Mouse (Mus musculus) embryonic facial prominence, embryonic 15.5 days (tissue): ENCODE measurements around the gene Ss18l1. TPM values are rescaled to one million over a fixed set of nuclear protein-coding genes. Genes with fewer than 3 reads are reported as not detected.
A peak's percentile ranks its signal among the peaks of the same experiment; 100 is the strongest.

ENCODE experiments used
- ATAC-seq: fragments of 200-750 bp; cut with Nextera tagmentation; 2 replicates; pipeline ENCODE4 v1.8.0; 2017; ENCODE audit warnings: low read depth, moderate TSS enrichment; ENCODE audit not compliant: insufficient number of reproducible peaks, low FRiP score, low TSS enrichment
- H3K27ac ChIP-seq: fragments of 300-500 bp; sonication (generic); replicated peaks from 2 replicates; pipeline ENCODE4 v1.5.1; 2015; ENCODE audit warnings: mild to moderate bottlenecking, inconsistent platforms
- H3K27me3 ChIP-seq: fragments of 300-500 bp; sonication (generic); 2 replicates; pipeline ENCODE4 v1.6.1; 2015; ENCODE audit warnings: inconsistent platforms
- H3K36me3 ChIP-seq: fragments of 300-500 bp; sonication (generic); 2 replicates; pipeline ENCODE4 v1.6.1; 2015; ENCODE audit warnings: mild to moderate bottlenecking, inconsistent platforms
- H3K4me1 ChIP-seq: fragments of 300-500 bp; sonication (generic); 2 replicates; pipeline ENCODE4 v1.6.1; 2015; ENCODE audit warnings: inconsistent platforms
- H3K4me2 ChIP-seq: fragments of 300-500 bp; sonication (generic); replicated peaks from 2 replicates; pipeline ENCODE4 v1.6.1; 2015; ENCODE audit warnings: mild to moderate bottlenecking, inconsistent platforms
- H3K4me3 ChIP-seq: fragments of 300-500 bp; sonication (generic); replicated peaks from 2 replicates; pipeline ENCODE4 v1.5.1; 2015; ENCODE audit warnings: mild to moderate bottlenecking, inconsistent platforms
- H3K9ac ChIP-seq: fragments of 300-500 bp; sonication (generic); 2 replicates; pipeline ENCODE4 v1.6.1; 2015; ENCODE audit warnings: inconsistent platforms
- H3K9me3 ChIP-seq: fragments of 300-500 bp; sonication (generic); replicated peaks from 2 replicates; pipeline ENCODE4 v1.6.1; 2016; ENCODE audit warnings: inconsistent platforms
- WGBS: fragments of 180-500 bp; shearing (Covaris S2); methylation state at CpG from one replicate; pipeline ENCODE4 v1.1.7; 2015; 5-methylcytosine and 5-hydroxymethylcytosine counted together
- polyA plus RNA-seq: library from polyadenylated mRNA; unstranded; fragments of >200 nt; fragmentation: Nextera tagmentation; extraction: Ambion mirVana; gene quantifications from 2 replicates; pipeline ENCODE4 v1.2.1, GENCODE M21; 2015

Gene Ss18l1
- 5.2 and 6.1 TPM in 2 replicates for polyA plus RNA-seq

GRCm38 (mm10) chr2:180042256-180042857, at the start of gene Ss18l1, which contains the start of gene Psma7:
Gene Ss18l1, plus strand, starts transcription at chr2:180042509.
Gene Psma7, minus strand, starts transcription at chr2:180042433.
- H3K4me3 ChIP-seq = peak within 1 kb of the TSS; percentile 99
- H3K4me2 ChIP-seq = peak within 1 kb of the TSS; percentile 91
- H3K4me1 ChIP-seq = peaks cover 40% of the 10 kb centered on the region
- H3K27me3 ChIP-seq = no peaks in the 10 kb centered on the region
- WGBS = under 1% methylated on average over 76 of the region's 78 CpGs
- ATAC-seq = peak; percentile 96
- H3K9me3 ChIP-seq = no peaks in the 10 kb centered on the region
- peak within 1 kb of the TSS; percentile 78 for H3K9ac ChIP-seq
- peak within 1 kb of the TSS; percentile 91 for H3K27ac ChIP-seq
- peaks cover 18% of the 10 kb centered on the region for H3K36me3 ChIP-seq

DNA sequence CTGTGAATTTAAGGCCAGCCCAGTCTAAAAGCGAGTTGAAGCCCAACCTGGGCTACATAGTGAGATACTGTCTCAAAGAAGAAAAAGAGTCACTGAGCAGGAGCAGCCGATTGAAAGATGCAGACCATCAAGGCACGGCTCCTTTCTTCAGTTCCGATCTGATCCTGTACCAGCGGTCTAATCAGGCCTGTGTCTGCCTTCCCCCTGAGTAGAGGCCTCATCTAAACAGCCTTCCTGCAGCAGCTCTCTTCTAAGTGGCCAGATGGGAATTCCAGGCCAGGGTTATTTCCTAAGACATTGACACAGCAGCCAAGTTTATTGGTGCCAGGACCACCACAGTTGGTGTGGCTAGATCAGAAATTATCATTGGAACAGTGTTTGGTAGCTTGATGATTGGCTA, 49.2 kb upstream of the Ss18l1 start:
- no peak for ATAC-seq
- no peak overlapping the region for H3K4me2 ChIP-seq

GRCm38 (mm10) chr2:179998431-179998830, 43.9 kb upstream of the Ss18l1 start:
- Histone ChIP-seq H3K9me3 (no peaks in the 10 kb centered on the region), H3K4me1 (no peaks in the 10 kb centered on the region), H3K9ac (no peak overlapping the region), H3K27me3 (no peaks in the 10 kb centered on the region), H3K4me3 (no peak overlapping the region), H3K4me2 (no peak overlapping the region), H3K36me3 (no peaks in the 10 kb centered on the region), H3K27ac (no peak overlapping the region)
- ATAC-seq = no peak
- 64% methylated on average over 4 of the region's 4 CpGs for WGBS

More for the DNA sequence above, 49.2 kb upstream of the Ss18l1 start:
- Histone ChIP-seq H3K36me3 (no peaks in the 10 kb centered on the region), H3K27ac (no peak overlapping the region), H3K4me1 (no peaks in the 10 kb centered on the region), H3K27me3 (no peaks in the 10 kb centered on the region), H3K9ac (no peak overlapping the region), H3K4me3 (no peak overlapping the region), H3K9me3 (no peaks in the 10 kb centered on the region)
- WGBS = 80% methylated on average over 5 of the region's 5 CpGs

GRCm38 (mm10) chr2:180001635-180002034, 40.7 kb upstream of the Ss18l1 start:
- Histone ChIP-seq H3K4me2 (no peak overlapping the region), H3K9ac (no peak overlapping the region), H3K4me1 (no peaks in the 10 kb centered on the region), H3K27ac (no peak overlapping the region), H3K4me3 (no peak overlapping the region), H3K9me3 (no peaks in the 10 kb centered on the region), H3K27me3 (no peaks in the 10 kb centered on the region), H3K36me3 (no peaks in the 10 kb centered on the region)
- 68% methylated on average over 9 of the region's 9 CpGs for WGBS
- ATAC-seq = no peak

DNA sequence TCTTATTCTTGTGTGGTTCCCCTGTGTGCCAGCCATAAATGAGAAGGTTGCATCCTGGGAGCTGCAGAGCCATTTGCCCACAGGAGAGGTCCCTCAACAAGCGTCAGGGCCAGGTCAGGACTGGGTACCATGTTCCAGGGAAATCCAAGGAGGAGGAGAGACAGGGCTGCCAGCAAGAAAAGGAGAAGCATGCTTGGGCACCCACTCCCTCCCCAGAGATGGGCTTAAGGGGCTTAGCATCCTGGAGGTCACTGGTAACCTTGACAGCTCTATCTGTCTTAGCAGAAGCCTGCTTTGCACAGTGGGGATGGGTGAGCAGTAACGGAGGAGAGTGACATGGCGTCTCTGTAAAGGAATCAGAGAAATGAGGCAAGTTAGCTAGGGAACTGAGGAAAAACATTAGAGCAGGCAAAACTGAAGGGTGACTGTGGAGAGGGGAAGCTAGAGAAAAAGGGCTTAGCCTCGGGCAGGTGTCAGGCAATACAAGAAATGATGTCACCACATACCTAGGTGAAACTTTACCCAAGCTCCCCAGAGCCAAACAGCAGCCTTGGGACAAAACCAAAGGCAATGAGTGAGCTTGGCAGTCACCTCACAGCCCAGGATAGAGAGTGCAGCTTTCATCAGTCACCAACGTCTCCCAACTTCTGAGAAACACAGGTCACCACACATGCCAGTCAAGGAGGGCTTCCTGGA, 36.5 kb upstream of the Ss18l1 start:
- no peak overlapping the region for H3K4me2 ChIP-seq
- H3K4me1 ChIP-seq = no peaks in the 10 kb centered on the region
- no peak overlapping the region for H3K4me3 ChIP-seq
- H3K9ac ChIP-seq = no peak overlapping the region
- no peak for ATAC-seq
- H3K36me3 ChIP-seq = no peaks in the 10 kb centered on the region
- no peak overlapping the region for H3K27ac ChIP-seq
- 47% methylated on average over 5 of the region's 5 CpGs for WGBS
- no peaks in the 10 kb centered on the region for H3K9me3 ChIP-seq
- no peaks in the 10 kb centered on the region for H3K27me3 ChIP-seq

- H3K4me3 ChIP-seq = no peak overlapping the region
- no peaks in the 10 kb centered on the region for H3K4me1 ChIP-seq
- H3K9me3 ChIP-seq = no peaks in the 10 kb centered on the region
- no peak for ATAC-seq
- no peak overlapping the region for H3K9ac ChIP-seq
- H3K27me3 ChIP-seq = no peaks in the 10 kb centered on the region
- H3K4me2 ChIP-seq = no peak overlapping the region
- H3K27ac ChIP-seq = no peak overlapping the region
- H3K36me3 ChIP-seq = no peaks in the 10 kb centered on the region
- 39% methylated on average over 9 of the region's 9 CpGs for WGBS
Measured at GRCm38 (mm10) chr2:180006352-180007017, 35.8 kb upstream of the Ss18l1 start.

- WGBS = 88% methylated on average over 7 of the region's 7 CpGs
- no peak for ATAC-seq
- Histone ChIP-seq H3K9me3 (no peaks in the 10 kb centered on the region), H3K4me2 (no peak overlapping the region), H3K27ac (no peak overlapping the region), H3K4me3 (no peak overlapping the region), H3K9ac (no peak overlapping the region), H3K4me1 (no peaks in the 10 kb centered on the region), H3K36me3 (no peaks in the 10 kb centered on the region), H3K27me3 (no peaks in the 10 kb centered on the region)
Measured at GRCm38 (mm10) chr2:180010686-180011085, 31.6 kb upstream of the Ss18l1 start.

GRCm38 (mm10) chr2:180011370-180011769, 30.9 kb upstream of the Ss18l1 start:
- no peaks in the 10 kb centered on the region for H3K4me1 ChIP-seq
- H3K36me3 ChIP-seq = no peaks in the 10 kb centered on the region
- no peak overlapping the region for H3K27ac ChIP-seq
- 79% methylated on average over 6 of the region's 6 CpGs for WGBS
- no peak for ATAC-seq
- H3K27me3 ChIP-seq = no peaks in the 10 kb centered on the region
- H3K9ac ChIP-seq = no peak overlapping the region
- H3K4me2 ChIP-seq = no peak overlapping the region
- H3K9me3 ChIP-seq = no peaks in the 10 kb centered on the region
- H3K4me3 ChIP-seq = no peak overlapping the region

DNA sequence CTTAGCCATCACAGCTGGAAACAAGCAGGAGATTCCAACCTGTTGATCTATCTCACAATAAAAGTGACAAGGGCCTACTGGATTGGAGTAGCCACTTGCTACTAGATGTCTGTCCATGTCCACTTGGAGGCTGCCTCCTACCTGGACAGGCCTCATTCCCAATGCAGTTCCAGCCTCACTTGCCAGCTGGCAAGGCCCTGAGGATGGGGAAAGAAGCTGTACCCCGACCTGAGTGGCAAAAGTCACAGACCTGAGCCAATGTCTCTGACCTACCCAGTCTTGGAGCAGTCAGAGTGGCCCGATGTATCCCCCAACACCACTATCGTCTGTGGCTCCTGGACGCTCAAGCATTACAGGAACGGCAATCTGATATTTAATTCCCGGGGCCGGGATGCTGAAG, 28.6 kb upstream of the Ss18l1 start:
- H3K27me3 ChIP-seq = no peaks in the 10 kb centered on the region
- H3K4me3 ChIP-seq = no peak overlapping the region
- peaks cover 7% of the 10 kb centered on the region; the same call in 1 of the 2 replicates for H3K4me1 ChIP-seq
- WGBS = 87% methylated on average over 7 of the region's 7 CpGs
- no peaks in the 10 kb centered on the region for H3K9me3 ChIP-seq
- no peak overlapping the region for H3K9ac ChIP-seq
- H3K4me2 ChIP-seq = no peak overlapping the region
- no peak overlapping the region for H3K27ac ChIP-seq
- ATAC-seq = no peak
- no peaks in the 10 kb centered on the region for H3K36me3 ChIP-seq

GRCm38 (mm10) chr2:180017632-180018031, 24.7 kb upstream of the Ss18l1 start:
- Histone ChIP-seq H3K27ac (no peak overlapping the region), H3K9ac (no peak overlapping the region), H3K27me3 (peaks cover 12% of the 10 kb centered on the region), H3K36me3 (no peaks in the 10 kb centered on the region), H3K4me3 (no peak overlapping the region), H3K4me2 (no peak overlapping the region), H3K9me3 (no peaks in the 10 kb centered on the region), H3K4me1 (peaks cover 7% of the 10 kb centered on the region; the same call in 1 of the 2 replicates)
- WGBS = 39% methylated on average over 4 of the region's 4 CpGs
- ATAC-seq = no peak

- Histone ChIP-seq H3K9me3 (no peaks in the 10 kb centered on the region), H3K4me1 (peaks cover 7% of the 10 kb centered on the region; the same call in 1 of the 2 replicates), H3K4me3 (no peak overlapping the region), H3K9ac (no peak overlapping the region), H3K4me2 (no peak overlapping the region), H3K27ac (no peak overlapping the region), H3K36me3 (no peaks in the 10 kb centered on the region), H3K27me3 (peaks cover 15% of the 10 kb centered on the region)
- 79% methylated on average over 9 of the region's 9 CpGs for WGBS
- no peak for ATAC-seq
Measured at GRCm38 (mm10) chr2:180018573-180018972, 23.7 kb upstream of the Ss18l1 start.
